Mouse (Mus musculus) limb, embryonic 11.5 days (tissue): ENCODE measurements around the gene Prps1l3. TPM values are rescaled to one million over a fixed set of nuclear protein-coding genes. Genes with fewer than 3 reads are reported as not detected.
"Not testable (repeated sequence)": the region's sequence is repeated elsewhere in the genome, so short reads cannot be mapped to it uniquely, and the experiment has no call there.

ENCODE experiments used
- ATAC-seq: fragments of 200-750 bp; cut with Nextera tagmentation; 2 replicates; pipeline ENCODE4 v1.8.0; 2017; ENCODE audit warnings: low read depth; ENCODE audit not compliant: insufficient number of reproducible peaks, low FRiP score, low TSS enrichment
- DNase-seq: peaks from one replicate; pipeline ENCODE4 v3.0.0-alpha.2; 2015; ENCODE audit warnings: low spot score
- H3K27ac ChIP-seq: fragments of 300-500 bp; sonication (generic); replicated peaks from 2 replicates; pipeline ENCODE4 v1.5.1; 2014; ENCODE audit warnings: low read depth, mild to moderate bottlenecking, low read length
- H3K27me3 ChIP-seq: fragments of 300-500 bp; sonication (generic); 2 replicates; pipeline ENCODE4 v1.6.1; 2014; ENCODE audit warnings: mild to moderate bottlenecking, low read length, mixed read lengths; ENCODE audit not compliant: control insufficient read depth, insufficient read depth
- H3K36me3 ChIP-seq: fragments of 300-500 bp; sonication (generic); 2 replicates; pipeline ENCODE4 v1.6.1; 2014; ENCODE audit warnings: mild to moderate bottlenecking, low read length, moderate library complexity, mixed read lengths; ENCODE audit not compliant: control insufficient read depth, insufficient read depth
- H3K4me1 ChIP-seq: fragments of 300-500 bp; sonication (generic); 2 replicates; pipeline ENCODE4 v1.6.1; 2014; ENCODE audit warnings: low read length, mixed read lengths; ENCODE audit not compliant: control insufficient read depth, insufficient read depth
- H3K4me2 ChIP-seq: fragments of 300-500 bp; sonication (generic); 2 replicates; pipeline ENCODE4 v1.6.1; 2014; ENCODE audit warnings: low read depth, mild to moderate bottlenecking, moderate library complexity; ENCODE audit not compliant: severe bottlenecking
- H3K4me3 ChIP-seq: fragments of 300-500 bp; sonication (generic); 2 replicates; pipeline ENCODE4 v1.5.1; 2014; ENCODE audit warnings: low read depth, low read length
- H3K9ac ChIP-seq: fragments of 300-500 bp; sonication (generic); 2 replicates; pipeline ENCODE4 v1.6.1; 2014; ENCODE audit warnings: mild to moderate bottlenecking, low read length
- H3K9me3 ChIP-seq: fragments of 300-500 bp; sonication (generic); 2 replicates; pipeline ENCODE4 v1.6.1; 2016; ENCODE audit warnings: low read length; ENCODE audit not compliant: control insufficient read depth
- WGBS: fragments of 180-500 bp; shearing (Covaris S2); extraction: QIAGEN DNeasy Blood & Tissue Kit; methylation state at CpG from one replicate; pipeline ENCODE4 v1.1.7; 2014; 5-methylcytosine and 5-hydroxymethylcytosine counted together
- polyA plus RNA-seq: library from polyadenylated mRNA; unstranded; fragments of >200 nt; fragmentation: Nextera tagmentation; extraction: Ambion mirVana; gene quantifications from 2 replicates; pipeline ENCODE4 v1.2.1, GENCODE M21; 2014

Prps1l3 gene
- polyA plus RNA-seq, 1 experiment from 2014 or later: 93.8 TPM

DNA sequence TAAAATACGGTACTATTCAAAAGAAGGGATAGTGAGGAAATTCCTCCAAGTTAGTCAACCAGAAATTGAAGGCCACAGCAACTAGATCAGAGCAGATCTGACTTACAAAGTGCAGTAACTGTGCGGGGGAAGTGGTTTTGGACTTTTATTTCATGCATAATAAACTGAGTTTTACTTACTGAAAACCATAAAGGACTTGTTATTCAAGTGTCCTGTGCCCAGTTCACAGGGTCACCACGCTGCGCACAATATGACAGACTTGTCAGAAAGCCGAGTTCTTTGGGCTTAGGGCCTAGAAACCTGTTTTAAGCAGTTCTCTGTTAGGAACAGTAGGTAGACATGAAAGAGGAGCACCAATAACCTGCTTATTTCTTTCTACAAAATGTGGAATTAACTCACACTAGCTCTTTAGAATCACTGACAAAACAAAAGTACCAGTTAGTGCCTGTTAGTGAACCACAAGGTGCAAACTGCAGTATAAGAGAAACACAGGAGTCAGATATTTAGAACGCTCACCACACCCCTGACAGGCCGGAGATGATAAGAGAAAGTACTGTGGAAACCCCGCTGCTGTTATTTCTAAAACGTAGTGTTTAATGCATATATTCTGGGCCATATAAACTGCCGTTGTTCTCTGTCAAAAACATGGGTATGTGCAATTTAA is 32.7 kb upstream of the Prps1l3 start, which contains the start of gene Slc25a21:
Slc25a21 (minus strand) TSS at position 110 of the 664 bp plus-strand sequence.
- Histone ChIP-seq H3K27me3 (peaks cover 12% of the 10 kb centered on the region), H3K36me3 (no peaks in the 10 kb centered on the region), H3K4me1 (no peaks in the 10 kb centered on the region), H3K9ac (peak within 1 kb of the TSS; percentile 61), H3K9me3 (no peaks in the 10 kb centered on the region), H3K27ac (no peak within 1 kb of the TSS), H3K4me2 (peak within 1 kb of the TSS; percentile 70), H3K4me3 (peak within 1 kb of the TSS; percentile 37)
- DNase-seq: no peak
- 0 out of 2 replicates have a peak, but pooled peaks have one; percentile 3 for ATAC-seq
- WGBS: 67% methylated on average over 10 of the region's 10 CpGs

DNA sequence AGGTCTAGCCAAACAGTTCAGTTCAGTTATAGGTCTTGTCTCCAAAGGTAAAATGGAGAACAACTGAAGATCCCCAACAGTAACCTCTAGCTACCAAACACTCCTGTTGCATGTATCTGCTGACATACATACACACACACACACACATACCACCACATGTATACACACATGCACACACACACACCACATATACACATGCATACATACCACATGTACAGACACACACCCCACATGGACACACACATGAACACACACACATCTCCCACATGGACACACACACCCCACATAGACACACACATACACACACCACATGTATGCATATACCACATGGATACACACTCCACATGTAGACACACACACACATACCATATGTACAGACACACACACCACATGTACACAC is 31.9 kb upstream of the Prps1l3 start:
- Histone ChIP-seq H3K27me3 (peaks cover 12% of the 10 kb centered on the region), H3K4me2 (no peak overlapping the region), H3K9ac (no peak overlapping the region), H3K9me3 (no peaks in the 10 kb centered on the region), H3K27ac (no peak overlapping the region), H3K36me3 (no peaks in the 10 kb centered on the region), H3K4me3 (no peak overlapping the region), H3K4me1 (no peaks in the 10 kb centered on the region)
- ATAC-seq (no peak), DNase-seq (no peak)

DNA sequence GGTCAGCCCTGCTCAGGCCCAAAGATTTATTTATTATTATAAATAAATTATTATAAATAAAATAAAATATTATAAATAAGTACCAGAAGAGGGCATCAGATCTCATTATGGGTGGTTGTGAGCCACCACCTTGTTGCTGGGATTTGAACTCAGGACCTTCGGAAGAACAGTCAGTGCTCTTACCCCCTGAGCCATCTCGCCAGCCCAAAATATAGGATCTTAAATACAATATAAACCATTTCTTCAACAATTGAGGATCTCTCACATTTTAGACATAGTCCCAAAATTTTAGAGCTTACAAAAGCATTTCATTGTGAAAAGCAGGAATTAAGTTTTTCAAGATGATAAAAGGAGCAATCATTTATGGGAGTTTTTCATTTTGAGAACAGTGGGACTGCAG is 30.8 kb upstream of the Prps1l3 start:
- H3K36me3 ChIP-seq: no peaks in the 10 kb centered on the region

DNA sequence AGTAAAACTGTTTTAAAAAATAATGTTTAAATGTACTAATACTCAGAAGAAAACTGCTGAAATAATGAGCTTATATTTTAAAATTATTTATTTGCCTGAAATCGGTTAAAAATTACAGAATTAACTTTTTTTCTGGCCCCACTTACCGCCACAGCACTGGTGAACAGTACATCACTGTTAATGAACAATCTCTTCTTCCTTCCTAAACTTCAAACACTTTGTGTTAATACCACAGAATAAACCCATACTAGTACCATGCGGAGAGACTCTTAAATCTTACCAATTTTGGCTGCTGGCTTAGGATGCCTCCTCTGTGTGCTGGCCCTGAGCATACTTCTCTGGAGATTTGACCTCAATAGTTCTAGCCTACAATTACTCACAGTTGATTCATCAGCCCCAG is 28.3 kb upstream of the Prps1l3 start:
- Histone ChIP-seq H3K9ac (no peak overlapping the region), H3K4me2 (no peak overlapping the region), H3K36me3 (no peaks in the 10 kb centered on the region), H3K4me3 (no peak overlapping the region), H3K27ac (no peak overlapping the region), H3K27me3 (peaks cover 9% of the 10 kb centered on the region; the same call in 1 of the 2 replicates), H3K9me3 (no peaks in the 10 kb centered on the region), H3K4me1 (no peaks in the 10 kb centered on the region)
- WGBS: 93% methylated on average over 3 of the region's 3 CpGs
- DNase-seq (no peak), ATAC-seq (no peak)

More for the DNA sequence above, 30.8 kb upstream of the Prps1l3 start:
- Histone ChIP-seq H3K4me1 (no peaks in the 10 kb centered on the region), H3K27ac (no peak overlapping the region), H3K27me3 (peaks cover 12% of the 10 kb centered on the region), H3K9me3 (no peaks in the 10 kb centered on the region), H3K4me2 (no peak overlapping the region), H3K4me3 (no peak overlapping the region), H3K9ac (no peak overlapping the region)
- ATAC-seq (no peak), DNase-seq (no peak)
- WGBS: 92% methylated on average over 2 of the region's 2 CpGs

DNA sequence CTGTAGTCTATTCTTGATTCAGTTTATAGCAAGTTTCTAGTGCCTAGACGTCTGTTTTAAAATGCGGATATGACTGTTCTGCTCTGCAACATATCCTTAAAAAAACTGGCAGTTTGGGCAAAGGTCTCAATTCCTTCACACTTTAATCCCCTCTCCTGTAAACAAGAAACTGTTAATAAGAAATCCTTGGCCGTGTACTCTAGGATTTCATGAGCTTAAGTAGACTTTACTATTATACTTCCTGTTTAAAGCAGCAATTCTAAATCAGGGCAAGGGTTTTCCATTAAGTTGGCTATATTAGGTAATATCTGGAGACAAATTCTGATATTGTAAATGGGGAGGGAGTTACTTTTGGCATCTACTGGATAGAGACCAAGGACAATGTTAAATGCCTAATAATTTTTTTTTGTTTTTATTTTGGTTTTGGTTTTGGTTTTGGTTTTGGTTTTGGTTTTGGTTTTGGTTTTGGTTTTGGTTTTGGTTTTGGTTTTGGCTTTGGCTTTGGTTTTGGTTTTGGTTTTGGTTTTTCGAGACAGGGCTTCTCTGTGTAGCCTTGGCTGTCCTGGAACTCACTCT is 25.8 kb upstream of the Prps1l3 start:
- H3K4me2 ChIP-seq: no peak overlapping the region
- no peaks in the 10 kb centered on the region for H3K36me3 ChIP-seq
- no peaks in the 10 kb centered on the region for H3K4me1 ChIP-seq
- H3K4me3 ChIP-seq: no peak overlapping the region
- no peak overlapping the region for H3K27ac ChIP-seq
- 82% methylated on average over 4 of the region's 4 CpGs for WGBS
- H3K27me3 ChIP-seq: no peaks in the 10 kb centered on the region
- H3K9ac ChIP-seq: no peak overlapping the region
- DNase-seq (no peak), ATAC-seq (no peak)
- H3K9me3 ChIP-seq: no peaks in the 10 kb centered on the region

DNA sequence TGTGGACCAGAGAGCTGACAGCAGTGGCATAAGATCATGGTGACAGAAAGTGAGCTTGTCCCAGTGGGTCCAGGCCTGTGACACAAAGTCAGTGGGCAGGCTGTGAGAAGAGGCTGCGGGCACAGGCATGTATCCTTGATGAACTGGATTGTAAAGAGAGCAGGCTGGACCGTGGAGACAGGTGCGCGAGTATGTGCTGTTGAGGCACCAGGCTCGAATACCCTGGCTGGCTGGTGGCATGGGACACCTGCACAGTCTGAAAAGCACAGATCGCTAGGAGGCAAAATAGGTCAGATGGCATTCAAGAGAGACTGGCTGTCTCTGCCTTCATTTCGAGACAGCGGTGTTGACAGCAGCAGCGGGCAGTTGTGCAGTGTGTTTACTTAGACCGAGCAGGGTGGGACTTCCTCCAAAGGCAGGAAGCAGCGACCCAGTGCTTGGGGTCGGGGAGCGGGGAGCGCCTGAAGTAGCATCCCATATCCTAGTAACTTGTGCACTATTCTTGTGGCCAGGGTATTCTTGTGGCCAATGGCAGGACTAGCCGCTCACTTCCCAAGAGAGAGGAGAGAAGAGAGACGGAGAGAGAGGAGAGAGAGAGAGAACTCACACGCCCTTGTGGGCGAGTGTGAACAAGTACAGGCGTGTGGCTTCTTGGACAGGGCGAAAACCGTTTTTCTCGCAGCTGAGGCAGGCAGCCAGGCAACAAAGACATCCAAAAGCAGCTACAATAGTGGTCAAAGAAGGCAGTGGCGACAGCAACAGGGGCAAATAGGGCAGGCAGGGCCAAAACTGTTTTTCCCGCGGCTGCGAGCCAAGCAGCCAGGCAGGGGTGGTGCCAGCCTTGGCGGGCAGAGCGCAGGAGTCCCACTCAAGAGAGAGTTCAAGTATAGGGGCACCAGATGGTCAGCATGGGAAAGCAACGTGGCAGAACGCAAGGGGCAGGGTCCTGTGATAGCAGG is 18.6 kb upstream of the Prps1l3 start:
- peak; percentile 71 for ATAC-seq
- H3K27me3 ChIP-seq: no peaks in the 10 kb centered on the region

DNA sequence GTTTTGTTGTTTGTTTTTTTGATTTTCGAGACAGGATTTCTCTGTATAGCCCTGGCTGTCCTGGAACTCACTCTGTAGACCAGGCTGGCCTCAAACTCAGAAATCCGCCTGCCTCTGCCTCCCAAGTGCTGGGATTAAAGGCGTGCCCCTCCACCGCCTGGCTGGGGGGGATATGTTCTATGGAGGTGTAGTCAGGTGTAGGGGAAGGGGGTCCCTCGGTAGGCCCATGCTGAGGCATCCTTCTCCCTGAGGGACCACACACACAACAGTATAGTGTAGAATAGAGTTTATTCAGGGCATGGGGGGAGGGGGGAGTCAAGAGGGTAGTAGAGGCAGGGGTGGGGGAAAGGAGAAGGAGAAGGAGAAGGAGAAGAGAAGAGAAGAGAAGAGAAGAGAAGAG is 17.7 kb upstream of the Prps1l3 start:
- H3K4me2 ChIP-seq, H3K9ac ChIP-seq, DNase-seq, H3K27me3 ChIP-seq, H3K27ac ChIP-seq, H3K4me1 ChIP-seq, H3K36me3 ChIP-seq, H3K4me3 ChIP-seq, H3K9me3 ChIP-seq: not testable (repeated sequence)
- 88% methylated on average over 5 of the region's 5 CpGs for WGBS
- 0 out of 2 replicates have a peak, but pooled peaks have one; percentile 26 for ATAC-seq

More for the DNA sequence above, 18.6 kb upstream of the Prps1l3 start:
- H3K9ac ChIP-seq: peak overlapping the region; percentile 70
- DNase-seq: peak; percentile 61
- H3K27ac ChIP-seq: no peak overlapping the region
- H3K36me3 ChIP-seq: no peaks in the 10 kb centered on the region
- 9% methylated on average over 30 of the region's 30 CpGs for WGBS
- no peaks in the 10 kb centered on the region for H3K9me3 ChIP-seq
- H3K4me1 ChIP-seq: peaks cover 3% of the 10 kb centered on the region; the same call in 1 of the 2 replicates
- peak overlapping the region; percentile 76 for H3K4me2 ChIP-seq
- H3K4me3 ChIP-seq: peak overlapping the region; percentile 45

DNA sequence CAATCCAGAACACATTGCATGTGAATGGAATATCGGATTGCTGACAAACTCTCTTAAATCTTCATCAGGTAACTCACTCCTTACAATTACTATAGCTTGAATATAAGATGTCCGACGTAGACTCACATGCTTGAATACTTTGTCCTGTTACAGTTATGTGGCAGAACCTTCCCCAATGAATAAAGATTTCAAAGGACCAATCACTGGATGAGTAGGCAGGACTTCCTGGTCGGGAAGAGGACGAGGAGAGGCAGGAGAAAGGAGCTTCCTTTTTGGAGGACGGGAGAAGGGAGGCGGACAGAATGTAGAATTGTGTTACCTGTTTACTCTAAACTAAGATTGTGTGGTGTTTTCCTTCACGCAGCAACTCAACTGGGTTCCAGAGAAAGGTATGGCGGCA is 3.8 kb upstream of the Prps1l3 start:
- H3K36me3 ChIP-seq: no peaks in the 10 kb centered on the region
- H3K4me3 ChIP-seq: no peak overlapping the region
- H3K27ac ChIP-seq: no peak overlapping the region
- no peaks in the 10 kb centered on the region for H3K27me3 ChIP-seq
- WGBS: 84% methylated on average over 9 of the region's 9 CpGs
- H3K9ac ChIP-seq: no peak overlapping the region
- no peaks in the 10 kb centered on the region for H3K4me1 ChIP-seq
- no peaks in the 10 kb centered on the region for H3K9me3 ChIP-seq
- no peak for ATAC-seq
- DNase-seq: no peak
- H3K4me2 ChIP-seq: no peak overlapping the region
